Mouse (Mus musculus) thymus, adult 2 months (tissue): ENCODE measurements around the gene Knop1. TPM values are rescaled to one million over a fixed set of nuclear protein-coding genes. Genes with fewer than 3 reads are reported as not detected.

Experiments used
- DNase-seq: peaks from one replicate; pipeline ENCODE4 v3.0.0; 2021
- H3K27ac ChIP-seq: fragments of 200-500 bp; 2 replicates; pipeline ENCODE4 v1.5.1; 2012; ENCODE audit warnings: low read length, control low read depth; ENCODE audit not compliant: control insufficient read depth, insufficient read depth
- H3K27me3 ChIP-seq: fragments of 200-500 bp; 2 replicates; pipeline ENCODE4 v1.6.1; 2012; ENCODE audit warnings: mild to moderate bottlenecking, low read length, moderate library complexity, mixed read lengths; ENCODE audit not compliant: control insufficient read depth, insufficient read depth
- H3K36me3 ChIP-seq: fragments of 200-500 bp; 2 replicates; pipeline ENCODE4 v1.6.1; 2012; ENCODE audit warnings: mild to moderate bottlenecking, low read length, moderate library complexity; ENCODE audit not compliant: control insufficient read depth, insufficient read depth
- H3K4me1 ChIP-seq: fragments of 200-500 bp; replicated peaks from 2 replicates; pipeline ENCODE4 v1.6.1; 2012; ENCODE audit warnings: low read length; ENCODE audit not compliant: control insufficient read depth, insufficient read depth
- H3K4me3 ChIP-seq: fragments of 200-500 bp; 2 replicates; pipeline ENCODE4 v1.5.1; 2012; ENCODE audit warnings: mild to moderate bottlenecking, low read length, control low read depth, moderate library complexity; ENCODE audit not compliant: control insufficient read depth, insufficient read depth
- CTCF ChIP-seq: fragments of 200-500 bp; IDR thresholded peaks from 2 replicates; pipeline ENCODE4 v1.5.1; 2012; ENCODE audit warnings: mild to moderate bottlenecking, control low read depth, low read length, moderate library complexity, borderline replicate concordance; ENCODE audit not compliant: control insufficient read depth, poor library complexity, insufficient read depth; ENCODE audit errors: extremely low read depth
- POLR2A ChIP-seq: fragments of 200-500 bp; IDR thresholded peaks from 2 replicates; pipeline ENCODE4 v1.6.1; 2012; ENCODE audit warnings: mild to moderate bottlenecking, low read length, control low read depth, moderate library complexity; ENCODE audit not compliant: control insufficient read depth, poor library complexity, insufficient read depth; ENCODE audit errors: extremely low read depth
- WGBS: fragments of 180-500 bp; shearing (Covaris S2); methylation state at CpG from one replicate; pipeline ENCODE4 v1.1.7; 2018; 5-methylcytosine and 5-hydroxymethylcytosine counted together
- polyA plus RNA-seq: library from polyadenylated mRNA; depleted of rRNA; stranded (reverse); fragments of >200 nt; gene quantifications from 2 replicates; pipeline ENCODE4 v1.2.3, GENCODE M21; 2012

Gene Knop1
- polyA plus RNA-seq, 1 experiment: 13.3 TPM

- no peak for DNase-seq
- Histone ChIP-seq H3K4me1 (no peaks in the 10 kb centered on the region), H3K27me3 (no peaks in the 10 kb centered on the region), H3K4me3 (no peak overlapping the region), H3K27ac (no peak overlapping the region), H3K36me3 (peaks cover 20% of the 10 kb centered on the region; the same call in 1 of the 2 replicates)
- no peak for TF ChIP-seq CTCF
- no peak for TF ChIP-seq POLR2A
- 99% methylated on average over 4 of the region's 4 CpGs for WGBS
Measured at GRCm38 (mm10) chr7:118813592-118813991, 42.5 kb downstream of the Knop1 start.

- 95% methylated on average over 12 of the region's 12 CpGs for WGBS
- Histone ChIP-seq H3K27ac (no peak overlapping the region), H3K4me1 (no peaks in the 10 kb centered on the region), H3K4me3 (no peak overlapping the region), H3K27me3 (no peaks in the 10 kb centered on the region), H3K36me3 (peaks cover 20% of the 10 kb centered on the region; the same call in 1 of the 2 replicates)
- no peak for TF ChIP-seq CTCF
- no peak for TF ChIP-seq POLR2A
- DNase-seq: no peak
Measured at GRCm38 (mm10) chr7:118811407-118812106, 44.5 kb downstream of the Knop1 start.

- 88% methylated on average over 8 of the region's 8 CpGs for WGBS
- no peak overlapping the region for H3K27ac ChIP-seq
- DNase-seq: no peak
- H3K4me3 ChIP-seq: no peak overlapping the region
- TF ChIP-seq POLR2A (no peak), CTCF (no peak)
- no peaks in the 10 kb centered on the region for H3K27me3 ChIP-seq
- H3K4me1 ChIP-seq: no peaks in the 10 kb centered on the region
- peaks cover 9% of the 10 kb centered on the region; the same call in 1 of the 2 replicates for H3K36me3 ChIP-seq
Measured at GRCm38 (mm10) chr7:118807899-118808298, 48.2 kb downstream of the Knop1 start.

GRCm38 (mm10) chr7:118806631-118807411 is 49.2 kb downstream of the Knop1 start:
- TF ChIP-seq POLR2A: no peak
- Histone ChIP-seq H3K4me3 (no peak overlapping the region), H3K27me3 (no peaks in the 10 kb centered on the region), H3K36me3 (peaks cover 9% of the 10 kb centered on the region; the same call in 1 of the 2 replicates), H3K27ac (no peak overlapping the region), H3K4me1 (no peaks in the 10 kb centered on the region)
- 94% methylated on average over 16 of the region's 16 CpGs for WGBS
- DNase-seq: no peak

- no peak for DNase-seq
- no peak overlapping the region for H3K4me3 ChIP-seq
- TF ChIP-seq POLR2A: no peak
- no peak for TF ChIP-seq CTCF
- 97% methylated on average over 8 of the region's 8 CpGs for WGBS
- no peaks in the 10 kb centered on the region for H3K4me1 ChIP-seq
- peaks cover 10% of the 10 kb centered on the region; the same call in 1 of the 2 replicates for H3K36me3 ChIP-seq
- no peaks in the 10 kb centered on the region for H3K27me3 ChIP-seq
- no peak overlapping the region for H3K27ac ChIP-seq
Measured at GRCm38 (mm10) chr7:118803425-118803824, 52.6 kb downstream of the Knop1 start.

- TF ChIP-seq POLR2A (no peak), CTCF (no peak)
- DNase-seq: no peak
- Histone ChIP-seq H3K36me3 (peaks cover 10% of the 10 kb centered on the region; the same call in 1 of the 2 replicates), H3K27ac (no peak overlapping the region), H3K27me3 (no peaks in the 10 kb centered on the region), H3K4me3 (no peak overlapping the region), H3K4me1 (no peaks in the 10 kb centered on the region)
- WGBS: 75% methylated on average over 3 of the region's 3 CpGs
Measured at GRCm38 (mm10) chr7:118801791-118802190, 54.3 kb downstream of the Knop1 start.
